Mouse (Mus musculus): ENCODE results near the gene Pdzk1.

Pdzk1 gene

DNA sequence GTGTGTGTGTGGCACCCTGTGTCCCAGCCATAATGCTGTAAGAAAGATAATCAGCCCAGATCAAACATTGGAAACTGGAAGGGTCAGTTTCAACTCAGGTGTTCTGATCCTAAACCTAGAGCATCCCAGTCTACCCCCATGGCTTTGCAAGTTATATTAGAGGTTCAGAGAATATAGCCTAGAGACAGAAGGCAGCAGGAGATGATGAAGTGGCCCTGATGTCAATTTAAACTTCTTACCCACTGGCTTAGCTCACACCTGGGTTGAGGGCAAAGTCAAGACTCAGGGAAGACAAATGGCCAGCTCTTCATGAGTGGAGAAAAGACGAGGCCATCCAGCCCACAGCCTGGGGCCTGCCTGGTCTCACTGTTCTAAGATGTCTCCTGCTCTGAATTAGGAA lies at the start of gene Pdzk1, which contains the start of gene Cd160:
Gene Pdzk1, plus strand, starts transcription at position 301 of the 400 bp plus-strand sequence.
Gene Cd160, minus strand, starts transcription at position 368 of the 400 bp plus-strand sequence.
- no peak for DNase-seq (ENCODE audit: low spot score in 2 of 2)

- no peak for DNase-seq (ENCODE audit: low spot score in 2 of 2)
Observed at GRCm38 (mm10) chr3:96782236-96782635, 46.8 kb upstream of the Pdzk1 start.

DNA sequence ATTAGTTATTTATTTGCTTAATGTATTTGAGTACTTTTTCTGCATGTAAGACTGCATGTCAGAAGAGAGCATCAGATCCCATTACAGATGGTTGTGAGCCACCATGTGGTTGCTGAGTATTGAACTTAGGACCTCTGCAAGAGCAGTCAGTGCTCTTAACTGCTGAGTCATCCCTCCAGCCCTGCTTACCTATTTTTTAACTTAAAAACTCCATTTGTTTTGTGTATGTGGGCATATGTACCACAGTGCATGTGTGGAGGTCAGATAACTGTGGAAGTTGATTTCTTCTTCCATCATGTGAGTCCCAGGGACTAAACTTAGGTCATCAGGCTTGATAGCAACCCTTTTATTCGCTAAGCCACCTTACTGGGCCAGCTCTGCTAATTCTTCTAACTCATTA lies 41.3 kb upstream of the Pdzk1 start:
- DNase-seq (ENCODE audit: low spot score in 2 of 2): no peak

DNA sequence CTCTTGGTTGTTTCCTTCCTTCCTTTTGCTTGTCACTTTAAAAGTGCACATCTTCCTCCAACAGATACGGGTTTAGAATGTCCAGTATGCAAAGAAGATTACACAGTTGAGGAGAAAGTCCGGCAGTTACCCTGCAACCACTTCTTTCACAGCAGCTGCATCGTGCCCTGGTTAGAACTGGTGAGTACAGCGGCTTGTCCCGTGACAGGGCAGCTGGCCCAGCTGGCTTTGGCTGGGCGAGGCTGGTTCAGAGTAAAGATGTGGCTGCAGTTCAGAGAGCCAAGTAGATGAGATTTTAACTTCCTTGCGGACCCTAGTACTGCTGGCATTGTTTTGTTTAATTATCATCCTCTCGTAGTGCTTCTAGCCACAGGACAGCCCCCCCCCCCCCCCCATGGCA lies 40.6 kb upstream of the Pdzk1 start:
- DNase-seq (ENCODE audit: low spot score in 2 of 2): peak in 1 of 2 experiments; percentile 23

- DNase-seq (ENCODE audit: low spot score in 2 of 2): no peak
Observed at GRCm38 (mm10) chr3:96800254-96800653, 28.8 kb upstream of the Pdzk1 start.

GRCm38 (mm10) chr3:96802214-96802613 lies 26.9 kb upstream of the Pdzk1 start:
- no peak for DNase-seq (ENCODE audit: low spot score in 2 of 2)

DNA sequence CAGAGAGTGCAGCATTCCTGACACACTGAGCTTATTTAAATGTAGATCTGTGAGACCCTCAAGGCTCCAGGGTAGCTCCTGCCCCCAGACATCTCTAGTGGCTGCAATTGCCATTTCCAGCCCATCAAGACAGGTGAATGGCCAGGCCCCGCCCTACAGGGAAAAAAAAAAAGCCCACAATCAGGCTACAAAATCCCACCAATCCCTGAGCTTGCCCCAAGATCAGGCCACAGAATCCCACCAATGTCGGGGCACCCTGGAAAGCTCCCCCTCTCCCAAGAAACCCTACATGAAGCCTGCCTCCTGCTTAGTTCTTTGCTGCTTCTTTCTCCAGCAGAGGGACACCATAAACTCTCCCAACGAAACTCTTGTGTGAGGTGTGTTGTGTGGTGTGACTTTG lies 20.9 kb upstream of the Pdzk1 start:
- no peak for DNase-seq (ENCODE audit: low spot score in 2 of 2)

GRCm38 (mm10) chr3:96808651-96809050 lies 20.4 kb upstream of the Pdzk1 start:
- DNase-seq (ENCODE audit: low spot score in 2 of 2): no peak

DNA sequence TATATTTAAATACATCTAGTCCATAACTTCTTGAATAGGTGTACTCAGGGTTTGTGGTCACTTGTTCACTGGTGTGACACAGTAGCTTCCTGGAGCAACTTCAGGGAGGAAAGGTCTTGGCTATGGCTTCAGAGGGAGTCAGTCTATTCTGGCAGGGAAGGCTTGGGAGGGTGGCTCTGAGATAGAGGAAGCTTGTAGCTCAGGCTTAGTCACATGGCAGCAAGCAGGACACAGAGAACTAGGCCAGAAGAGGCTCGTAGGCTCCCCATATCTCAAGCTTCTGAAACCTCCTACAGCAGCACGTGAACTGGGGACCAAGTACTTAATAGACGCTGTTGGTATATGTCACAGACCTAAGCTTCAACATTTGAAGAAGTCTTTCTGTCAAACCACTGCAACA lies 17.9 kb upstream of the Pdzk1 start:
- peak in 1 of 2 experiments; percentile 13 for DNase-seq (ENCODE audit: low spot score in 2 of 2)

DNA sequence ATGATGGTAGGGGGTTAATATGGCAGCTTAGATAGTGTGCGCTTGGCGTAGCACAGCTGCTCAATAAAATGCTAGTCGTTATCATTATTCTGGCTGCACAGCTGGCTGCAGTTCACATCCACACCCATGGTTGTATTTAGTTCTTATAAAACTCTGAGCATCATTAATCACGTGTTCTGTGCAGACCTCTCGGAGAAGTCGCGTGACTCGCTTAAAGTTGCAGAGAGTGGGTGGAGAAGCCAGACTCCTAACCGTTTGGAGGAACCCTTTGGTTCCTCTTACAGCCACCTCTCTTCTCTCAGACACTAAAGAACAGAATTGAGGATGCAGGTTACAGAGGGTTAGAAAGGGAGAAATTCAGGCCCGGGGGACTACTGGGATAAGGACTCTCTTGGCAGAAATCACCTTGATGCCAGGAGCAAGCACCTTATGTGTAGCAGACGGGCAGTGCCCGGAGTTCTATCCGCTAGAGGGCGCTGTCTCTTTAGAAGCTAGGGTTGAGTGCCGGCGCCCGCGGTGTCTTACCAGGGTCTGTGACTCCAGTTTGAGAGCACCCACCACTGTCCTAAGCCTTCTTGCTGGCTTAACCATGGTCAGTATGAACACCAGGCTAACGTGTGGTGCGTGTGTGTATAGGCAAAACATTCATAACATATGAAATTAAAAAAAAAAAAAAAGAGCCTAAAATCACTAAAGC lies 16.5 kb upstream of the Pdzk1 start:
- DNase-seq (ENCODE audit: low spot score in 2 of 2): peak; percentile 35 to 62

DNA sequence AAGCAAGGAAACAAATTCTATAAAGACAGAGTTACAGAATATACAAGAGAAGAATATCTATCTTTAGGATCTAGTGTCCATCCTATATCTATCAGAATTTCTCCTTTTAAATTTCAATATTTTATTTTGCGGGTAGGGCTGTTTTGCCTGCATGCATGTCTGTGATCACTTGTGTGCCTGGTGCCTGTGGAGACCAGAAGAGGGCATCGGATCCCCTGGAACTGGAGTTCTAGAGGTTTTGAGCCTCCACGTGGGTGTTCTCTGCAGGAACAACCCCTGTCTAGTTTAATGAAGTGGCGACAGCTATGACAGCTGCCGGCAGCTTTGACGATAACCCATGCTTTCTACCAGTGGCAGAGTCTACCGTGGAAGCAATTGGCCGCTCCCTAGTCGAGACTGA lies 16.0 kb upstream of the Pdzk1 start:
- DNase-seq (ENCODE audit: low spot score in 2 of 2): peak; percentile 34 to 47

- DNase-seq (ENCODE audit: low spot score in 2 of 2): no peak
Observed at GRCm38 (mm10) chr3:96813591-96814244, 15.4 kb upstream of the Pdzk1 start.

DNA sequence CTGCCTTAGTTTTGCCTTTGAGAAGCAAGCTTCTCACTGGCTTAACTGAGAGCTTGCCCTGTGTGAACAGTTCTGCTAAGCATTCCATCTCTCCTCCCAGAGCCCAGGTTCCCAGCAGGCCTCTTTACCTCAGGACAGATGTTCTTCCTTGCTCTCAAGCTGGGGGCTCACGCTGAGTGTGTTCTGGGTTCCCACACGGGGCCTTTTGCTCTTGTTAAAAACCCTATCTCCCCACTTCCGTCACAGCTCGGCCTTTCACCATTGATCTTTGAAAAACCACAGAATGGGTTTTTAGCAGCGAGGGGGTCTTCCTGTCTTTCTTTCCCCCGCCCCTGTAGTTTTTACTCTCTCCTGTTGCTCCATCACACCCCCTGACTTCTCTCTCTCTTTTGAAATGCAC lies 14.7 kb upstream of the Pdzk1 start:
- no peak for DNase-seq (ENCODE audit: low spot score in 2 of 2)

- DNase-seq (ENCODE audit: low spot score in 2 of 2): no peak
Observed at GRCm38 (mm10) chr3:96820116-96820915, 8.8 kb upstream of the Pdzk1 start.

GRCm38 (mm10) chr3:96821581-96821980 lies 7.5 kb upstream of the Pdzk1 start:
- DNase-seq (ENCODE audit: low spot score in 2 of 2): no peak

- DNase-seq (ENCODE audit: low spot score in 2 of 2): no peak
Observed at GRCm38 (mm10) chr3:96823701-96824100, 5.4 kb upstream of the Pdzk1 start.

GRCm38 (mm10) chr3:96824614-96825013 lies 4.5 kb upstream of the Pdzk1 start:
- no peak for DNase-seq (ENCODE audit: low spot score in 2 of 2)

DNA sequence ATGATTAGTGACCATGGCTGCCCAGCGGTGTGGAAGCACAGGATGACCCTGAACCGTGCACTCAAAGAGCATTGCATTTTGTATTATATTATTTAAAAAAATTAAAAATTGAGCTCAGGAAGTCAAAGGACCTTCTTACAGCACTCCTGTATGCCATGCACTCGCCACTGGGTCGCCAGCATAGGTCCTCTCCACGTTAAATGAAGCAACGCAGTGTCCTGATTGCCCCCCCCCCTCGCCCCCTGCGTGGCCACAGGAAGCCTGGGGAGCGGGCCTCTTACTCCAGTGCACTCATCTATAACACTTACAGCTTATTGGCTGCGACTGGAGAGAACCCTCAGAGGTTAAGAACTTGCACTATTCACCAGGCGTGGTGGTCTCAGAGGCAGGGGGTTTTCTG lies 3.8 kb upstream of the Pdzk1 start:
- no peak for DNase-seq (ENCODE audit: low spot score in 2 of 2)

GRCm38 (mm10) chr3:96828308-96828864 lies 698 bp upstream of the Pdzk1 start:
- DNase-seq (ENCODE audit: low spot score in 2 of 2): no peak

GRCm38 (mm10) chr3:96829856-96830255 lies 772 bp downstream of the Pdzk1 start:
- no peak for DNase-seq (ENCODE audit: low spot score in 2 of 2)

DNA sequence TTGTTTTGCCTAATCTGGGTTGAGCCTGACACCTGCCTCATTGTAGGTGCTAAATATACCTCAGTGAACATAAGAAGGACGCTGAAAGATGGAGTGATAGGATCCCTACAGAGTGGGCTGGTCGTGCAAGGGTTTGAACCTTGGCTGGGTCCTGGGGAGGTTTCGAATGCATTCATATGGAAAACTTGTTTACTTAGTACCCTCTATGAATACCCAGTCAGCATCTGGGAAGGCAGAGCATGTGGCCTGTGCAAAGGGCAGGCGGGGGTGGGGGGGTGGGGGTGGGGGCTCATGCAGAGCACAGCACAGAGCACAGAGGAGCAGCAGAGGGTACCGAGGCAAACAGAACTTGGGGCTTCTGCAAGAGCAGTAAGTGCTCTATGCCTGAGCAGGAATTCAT lies 3.8 kb downstream of the Pdzk1 start:
- no peak for DNase-seq (ENCODE audit: low spot score in 2 of 2)

Measured in heart, adult 9 months (tissue).